Mouse (Mus musculus) liver, embryonic 14.5 days (tissue): ENCODE results near the gene Ccl6. TPM values are rescaled to one million over a fixed set of nuclear protein-coding genes. Genes with fewer than 3 reads are reported as not detected.

Source experiments
- ATAC-seq: fragments of 200-750 bp; cut with Nextera tagmentation; 2 replicates; pipeline ENCODE4 v1.8.0; 2017; ENCODE audit warnings: moderate number of reproducible peaks, mild to moderate bottlenecking, moderate library complexity; ENCODE audit not compliant: insufficient read depth
- DNase-seq, 3 experiments: peaks; one replicate each; pipeline ENCODE4 v3.0.0-alpha.2; 2012 to 2013; ENCODE audit warnings: low read depth in 3 of 3, low spot score in 3 of 3
- H3K27ac ChIP-seq: fragments of 300-500 bp; sonication (generic); 2 replicates; pipeline ENCODE4 v1.5.1; 2014; ENCODE audit warnings: moderate library complexity, mild to moderate bottlenecking, control low read depth, inconsistent platforms
- H3K27me3 ChIP-seq: fragments of 300-500 bp; sonication (generic); 2 replicates; pipeline ENCODE4 v1.6.1; 2014; ENCODE audit warnings: mild to moderate bottlenecking, low read length, moderate library complexity; ENCODE audit not compliant: control insufficient read depth, insufficient read depth
- H3K36me3 ChIP-seq: fragments of 300-500 bp; sonication (generic); replicated peaks from 2 replicates; pipeline ENCODE4 v1.6.1; 2014; ENCODE audit warnings: low read depth; ENCODE audit not compliant: control insufficient read depth, insufficient read depth
- H3K4me1 ChIP-seq, 2 experiments: fragments of 200-500 bp in 1 of 2; fragments of 300-500 bp in 1 of 2; sonication (generic) in 1 of 2; replicated peaks; 2 replicates each; pipeline ENCODE4 v1.6.1; 2012 to 2014; ENCODE audit warnings: antibody characterized with exemption in 1 of 2, inconsistent platforms in 1 of 2, low read length in 1 of 2; ENCODE audit not compliant: control insufficient read depth in 2 of 2, insufficient read depth in 2 of 2
- H3K4me2 ChIP-seq: fragments of 300-500 bp; sonication (generic); 2 replicates; pipeline ENCODE4 v1.6.1; 2014; ENCODE audit warnings: low read depth, mild to moderate bottlenecking, control low read depth, moderate library complexity
- H3K4me3 ChIP-seq, 2 experiments: fragments of 200-500 bp in 1 of 2; fragments of 300-500 bp in 1 of 2; sonication (generic) in 1 of 2; 2 replicates each; pipeline ENCODE4 v1.5.1; 2012 to 2014; ENCODE audit warnings: low read depth in 2 of 2, low read length in 2 of 2, mild to moderate bottlenecking in 2 of 2, control low read depth in 1 of 2, inconsistent platforms in 1 of 2, moderate library complexity in 1 of 2; ENCODE audit not compliant: insufficient read depth in 1 of 2
- H3K9ac ChIP-seq: fragments of 300-500 bp; sonication (generic); replicated peaks from 2 replicates; pipeline ENCODE4 v1.6.1; 2014; ENCODE audit warnings: mild to moderate bottlenecking, control low read depth, moderate library complexity
- H3K9me3 ChIP-seq: fragments of 300-500 bp; sonication (generic); 2 replicates; pipeline ENCODE4 v1.6.1; 2016; ENCODE audit warnings: low read length, mixed read lengths; ENCODE audit not compliant: control insufficient read depth
- CTCF ChIP-seq: IDR thresholded peaks from 2 replicates; pipeline ENCODE4 v1.5.1; 2016; ENCODE audit warnings: antibody characterized with exemption, low read depth, control low read depth
- EP300 ChIP-seq: IDR thresholded peaks from 2 replicates; pipeline ENCODE4 v1.6.1; 2016; ENCODE audit warnings: antibody characterized with exemption, low read depth
- WGBS: fragments of 180-500 bp; shearing (Covaris S2); extraction: QIAGEN DNeasy Blood & Tissue Kit; methylation state at CpG from one replicate; pipeline ENCODE4 v1.1.7; 2014; ENCODE audit not compliant: insufficient replicate concordance; 5-methylcytosine and 5-hydroxymethylcytosine counted together
- polyA plus RNA-seq, 2 experiments: library from polyadenylated mRNA; depleted of rRNA in 1 of 2; stranded (reverse) in 1 of 2; unstranded in 1 of 2; fragments of >200 nt; fragmentation: Nextera tagmentation in 1 of 2; extraction: Ambion mirVana in 1 of 2; gene quantifications; 2 replicates each; pipeline versions ENCODE4 v1.2.1 to v1.2.3; 2012 to 2014

The Ccl6 gene
- polyA plus RNA-seq, 2 experiments: 2.6 to 12.7 TPM

- Histone ChIP-seq H3K36me3 (no peaks in the 10 kb centered on the region), H3K4me2 (no peak overlapping the region), H3K9ac (no peak overlapping the region), H3K4me1 (peaks cover 0 to 4% of the 10 kb centered on the region in 2 experiments; a peak in 2 of 4 replicates), H3K9me3 (no peaks in the 10 kb centered on the region), H3K4me3 (no peak overlapping the region), H3K27ac (no peak overlapping the region), H3K27me3 (no peaks in the 10 kb centered on the region)
- DNase-seq (no peak), ATAC-seq (no peak)
- 55% methylated on average over 5 of the region's 5 CpGs for WGBS
- TF ChIP-seq CTCF (no peak), EP300 (no peak)
Observed at GRCm38 (mm10) chr11:83593453-83593852, 566 bp upstream of the Ccl6 start.

GRCm38 (mm10) chr11:83584232-83584631, 8.7 kb downstream of the Ccl6 start:
- WGBS: 41% methylated on average over 2 of the region's 2 CpGs
- no peak overlapping the region for H3K4me2 ChIP-seq
- H3K9ac ChIP-seq: no peak overlapping the region
- TF ChIP-seq CTCF: no peak
- TF ChIP-seq EP300: no peak
- DNase-seq (no peak), ATAC-seq (no peak)
- no peaks in the 10 kb centered on the region for H3K9me3 ChIP-seq
- H3K4me3 ChIP-seq: no peak overlapping the region
- H3K36me3 ChIP-seq: no peaks in the 10 kb centered on the region
- H3K4me1 ChIP-seq: no peaks in the 10 kb centered on the region; a peak in 1 of 4 replicates
- no peaks in the 10 kb centered on the region for H3K27me3 ChIP-seq
- H3K27ac ChIP-seq: no peak overlapping the region

- DNase-seq (no peak), ATAC-seq (no peak)
- Histone ChIP-seq H3K36me3 (no peaks in the 10 kb centered on the region), H3K9me3 (no peaks in the 10 kb centered on the region), H3K9ac (no peak overlapping the region), H3K4me2 (no peak overlapping the region), H3K4me1 (peaks cover 0 to 4% of the 10 kb centered on the region in 2 experiments; a peak in 1 of 4 replicates), H3K4me3 (no peak overlapping the region), H3K27ac (no peak overlapping the region), H3K27me3 (no peaks in the 10 kb centered on the region)
- no peak for TF ChIP-seq EP300
- no peak for TF ChIP-seq CTCF
Observed at GRCm38 (mm10) chr11:83583450-83583754, 9.5 kb downstream of the Ccl6 start.

- DNase-seq (no peak), ATAC-seq (no peak)
- H3K27me3 ChIP-seq: no peaks in the 10 kb centered on the region
- H3K9me3 ChIP-seq: no peaks in the 10 kb centered on the region
- peaks cover 0 to 4% of the 10 kb centered on the region in 2 experiments; a peak in 1 of 4 replicates for H3K4me1 ChIP-seq
- no peak overlapping the region for H3K9ac ChIP-seq
- no peak overlapping the region for H3K27ac ChIP-seq
- no peak for TF ChIP-seq CTCF
- no peak for TF ChIP-seq EP300
- no peak overlapping the region for H3K4me2 ChIP-seq
- no peak overlapping the region for H3K4me3 ChIP-seq
- WGBS: 59% methylated on average over 4 of the region's 4 CpGs
- H3K36me3 ChIP-seq: no peaks in the 10 kb centered on the region
Observed at GRCm38 (mm10) chr11:83582626-83583449, 10.0 kb downstream of the Ccl6 start.

- no peak overlapping the region for H3K27ac ChIP-seq
- no peaks in the 10 kb centered on the region for H3K36me3 ChIP-seq
- no peak for DNase-seq
- H3K9me3 ChIP-seq: no peaks in the 10 kb centered on the region
- H3K4me1 ChIP-seq: peaks cover 0 to 4% of the 10 kb centered on the region in 2 experiments; a peak in 1 of 4 replicates
- H3K4me3 ChIP-seq: no peak overlapping the region
- no peaks in the 10 kb centered on the region for H3K27me3 ChIP-seq
- TF ChIP-seq CTCF: no peak
- TF ChIP-seq EP300: no peak
- no peak overlapping the region for H3K4me2 ChIP-seq
- ATAC-seq: no peak
- no peak overlapping the region for H3K9ac ChIP-seq
- WGBS: 57% methylated on average over 4 of the region's 4 CpGs
Observed at GRCm38 (mm10) chr11:83581626-83582610, 11.0 kb downstream of the Ccl6 start.
